Mouse (Mus musculus): ENCODE measurements around the gene Fcrl5.

DNA sequence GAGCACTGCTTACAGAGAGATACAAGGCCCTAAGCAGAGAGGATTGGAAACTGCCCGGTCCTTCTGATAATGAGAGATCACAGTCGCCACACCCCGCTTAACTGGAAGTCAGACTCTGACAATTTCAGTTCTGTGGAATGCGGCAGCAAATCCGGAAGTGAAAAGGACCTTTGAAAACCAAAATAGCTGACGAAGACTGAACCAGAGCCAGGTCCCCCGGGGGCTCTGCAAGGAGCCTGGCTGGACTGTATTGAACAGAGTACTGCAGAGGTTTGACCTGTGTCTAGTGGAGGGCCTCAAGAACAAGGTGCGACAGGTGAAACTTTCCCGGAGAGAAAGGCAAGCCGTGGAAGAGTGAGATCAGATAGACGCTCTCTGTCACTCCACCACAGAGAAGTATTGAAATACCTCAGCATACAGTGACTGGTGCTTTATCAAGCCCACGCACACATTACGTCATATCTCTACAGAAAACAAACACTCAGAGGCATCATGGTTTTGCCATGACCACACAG, 80.1 kb downstream of the Fcrl5 start:
- no peak for TF ChIP-seq CTCF (IDR thresholded peaks at IDR 0.05; ENCODE audit: low read depth, low read length)
- TF ChIP-seq POLR2A (IDR thresholded peaks at IDR 0.05; ENCODE audit: extremely low read depth, insufficient read depth, low read length) = no peak
